Mouse (Mus musculus): ENCODE measurements around the gene Lhfp. TPM values are rescaled to one million over a fixed set of nuclear protein-coding genes. Genes with fewer than 3 reads are reported as not detected.
A peak's percentile ranks its signal among the peaks of the same experiment; 100 is the strongest.

Gene Lhfp
- polyA plus RNA-seq (2012; rRNA removed): 1.9 and 2.6 TPM in 2 replicates
- polyA plus RNA-seq (2014; fragmentation: Nextera tagmentation; extraction: Ambion mirVana): 2.6 and 2.7 TPM in 2 replicates

- ATAC-seq (ENCODE audit: insufficient read depth) (no peak), DNase-seq (ENCODE audit: low read depth in 3 of 3, low spot score in 3 of 3) (no peak)
- Histone ChIP-seq H3K27me3 (ENCODE audit: control insufficient read depth, insufficient read depth, low read length) (peaks cover 38% of the 10 kb centered on the region), H3K27ac (no peak within 1 kb of the TSS), H3K36me3 (replicated peaks; ENCODE audit: control insufficient read depth, insufficient read depth, low read depth) (no peaks in the 10 kb centered on the region), H3K4me1 (replicated peaks; ENCODE audit: control insufficient read depth in 2 of 2, insufficient read depth in 2 of 2, low read length in 1 of 2) (peaks cover 0 to 2% of the 10 kb centered on the region in 2 experiments; a peak in 1 of 4 replicates), H3K4me2 (ENCODE audit: low read depth) (peak within 1 kb of the TSS; percentile 63), H3K9ac (replicated peaks) (no peak within 1 kb of the TSS), H3K9me3 (ENCODE audit: control insufficient read depth, low read length) (no peaks in the 10 kb centered on the region), H3K4me3 (ENCODE audit: insufficient read depth in 1 of 2, low read depth in 2 of 2, low read length in 2 of 2) (peak within 1 kb of the TSS; percentile 51 to 59)
- TF ChIP-seq CTCF (IDR thresholded peaks at IDR 0.05; ENCODE audit: low read depth) (no peak; the same call in 1 of the 2 replicates), EP300 (IDR thresholded peaks at IDR 0.05; ENCODE audit: low read depth) (no peak)
- WGBS (ENCODE audit: insufficient replicate concordance): under 1% methylated on average over 57 of the region's 58 CpGs
Observed at GRCm38 (mm10) chr3:53041411-53042239, at the start of gene Lhfp. Lhfp (plus strand) TSS chr3:53041528.

- no peak overlapping the region for H3K4me2 ChIP-seq (ENCODE audit: low read depth)
- H3K4me1 ChIP-seq (replicated peaks; ENCODE audit: control insufficient read depth in 2 of 2, insufficient read depth in 2 of 2, low read length in 1 of 2): no peaks in the 10 kb centered on the region
- H3K9ac ChIP-seq (replicated peaks): no peak overlapping the region
- ATAC-seq (ENCODE audit: insufficient read depth) (no peak), DNase-seq (ENCODE audit: low read depth in 3 of 3, low spot score in 3 of 3) (no peak)
- no peaks in the 10 kb centered on the region for H3K36me3 ChIP-seq (replicated peaks; ENCODE audit: control insufficient read depth, insufficient read depth, low read depth)
- H3K27me3 ChIP-seq (ENCODE audit: control insufficient read depth, insufficient read depth, low read length): no peaks in the 10 kb centered on the region
- TF ChIP-seq CTCF (IDR thresholded peaks at IDR 0.05; ENCODE audit: low read depth): no peak
- TF ChIP-seq EP300 (IDR thresholded peaks at IDR 0.05; ENCODE audit: low read depth): no peak
- no peak overlapping the region for H3K4me3 ChIP-seq (ENCODE audit: insufficient read depth in 1 of 2, low read depth in 2 of 2, low read length in 2 of 2)
- H3K9me3 ChIP-seq (ENCODE audit: control insufficient read depth, low read length): no peaks in the 10 kb centered on the region
- 74% methylated on average over 10 of the region's 10 CpGs for WGBS (ENCODE audit: insufficient replicate concordance)
- H3K27ac ChIP-seq: no peak overlapping the region
Observed at GRCm38 (mm10) chr3:52993296-52993695, 48.0 kb upstream of the Lhfp start.

DNA sequence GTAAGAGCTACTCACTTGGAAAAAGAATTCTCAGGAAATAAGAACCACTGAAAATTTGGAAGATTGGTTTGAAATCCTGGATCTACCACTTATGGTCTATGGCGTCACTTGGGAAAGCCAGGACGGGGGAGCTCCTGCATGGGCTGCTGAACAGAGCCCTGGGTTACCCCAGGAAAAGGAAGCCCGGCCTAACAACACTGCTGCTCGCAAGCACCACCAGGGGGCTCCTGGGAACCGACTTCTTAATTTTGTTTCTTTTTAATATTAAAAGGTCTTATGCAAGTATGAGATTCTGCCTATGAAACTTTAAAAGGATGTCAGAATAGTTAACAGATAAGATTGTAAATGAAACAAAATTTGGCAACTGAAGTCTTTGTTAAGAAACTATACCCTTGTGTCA lies 46.7 kb upstream of the Lhfp start:
- H3K36me3 ChIP-seq (replicated peaks; ENCODE audit: control insufficient read depth, insufficient read depth, low read depth): no peaks in the 10 kb centered on the region
- TF ChIP-seq EP300 (IDR thresholded peaks at IDR 0.05; ENCODE audit: low read depth): no peak
- peak; percentile 20 for TF ChIP-seq CTCF (IDR thresholded peaks at IDR 0.05; ENCODE audit: low read depth)
- H3K27ac ChIP-seq: no peak overlapping the region
- no peak overlapping the region for H3K9ac ChIP-seq (replicated peaks)
- DNase-seq (ENCODE audit: low read depth in 3 of 3, low spot score in 3 of 3) (no peak), ATAC-seq (ENCODE audit: insufficient read depth) (no peak)
- H3K9me3 ChIP-seq (ENCODE audit: control insufficient read depth, low read length): no peaks in the 10 kb centered on the region
- no peak overlapping the region for H3K4me3 ChIP-seq (ENCODE audit: insufficient read depth in 1 of 2, low read depth in 2 of 2, low read length in 2 of 2)
- no peak overlapping the region for H3K4me2 ChIP-seq (ENCODE audit: low read depth)
- 70% methylated on average over 5 of the region's 5 CpGs for WGBS (ENCODE audit: insufficient replicate concordance)
- no peaks in the 10 kb centered on the region for H3K4me1 ChIP-seq (replicated peaks; ENCODE audit: control insufficient read depth in 2 of 2, insufficient read depth in 2 of 2, low read length in 1 of 2)
- H3K27me3 ChIP-seq (ENCODE audit: control insufficient read depth, insufficient read depth, low read length): no peaks in the 10 kb centered on the region

GRCm38 (mm10) chr3:52996635-52997034 lies 44.7 kb upstream of the Lhfp start:
- DNase-seq (ENCODE audit: low read depth in 3 of 3, low spot score in 3 of 3) (no peak), ATAC-seq (ENCODE audit: insufficient read depth) (no peak)
- no peak overlapping the region for H3K4me2 ChIP-seq (ENCODE audit: low read depth)
- no peaks in the 10 kb centered on the region for H3K9me3 ChIP-seq (ENCODE audit: control insufficient read depth, low read length)
- H3K27me3 ChIP-seq (ENCODE audit: control insufficient read depth, insufficient read depth, low read length): no peaks in the 10 kb centered on the region
- no peak for TF ChIP-seq CTCF (IDR thresholded peaks at IDR 0.05; ENCODE audit: low read depth)
- TF ChIP-seq EP300 (IDR thresholded peaks at IDR 0.05; ENCODE audit: low read depth): no peak
- no peak overlapping the region for H3K4me3 ChIP-seq (ENCODE audit: insufficient read depth in 1 of 2, low read depth in 2 of 2, low read length in 2 of 2)
- no peaks in the 10 kb centered on the region for H3K4me1 ChIP-seq (replicated peaks; ENCODE audit: control insufficient read depth in 2 of 2, insufficient read depth in 2 of 2, low read length in 1 of 2)
- no peaks in the 10 kb centered on the region for H3K36me3 ChIP-seq (replicated peaks; ENCODE audit: control insufficient read depth, insufficient read depth, low read depth)
- WGBS (ENCODE audit: insufficient replicate concordance): 82% methylated on average over 5 of the region's 5 CpGs
- no peak overlapping the region for H3K9ac ChIP-seq (replicated peaks)
- no peak overlapping the region for H3K27ac ChIP-seq

DNA sequence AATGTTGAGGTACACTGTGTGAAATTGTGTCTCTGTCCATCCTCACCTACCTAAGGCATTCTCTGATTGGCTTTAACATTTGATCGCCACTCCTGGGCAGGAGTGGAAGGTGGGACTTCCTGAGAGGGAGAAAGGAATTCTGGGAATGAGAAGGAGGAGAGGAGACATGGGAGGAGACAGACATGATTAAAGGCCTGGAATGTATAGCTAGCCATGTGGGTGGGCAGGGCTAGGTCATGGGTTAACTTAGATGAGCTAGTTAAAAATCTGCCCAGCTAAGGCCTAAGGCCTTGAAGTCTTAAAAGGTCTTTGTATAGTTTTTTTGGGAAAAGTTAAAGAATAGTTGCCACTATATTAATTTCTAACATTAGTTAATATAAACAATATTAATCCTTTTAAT lies 43.9 kb upstream of the Lhfp start:
- no peak overlapping the region for H3K9ac ChIP-seq (replicated peaks)
- no peak overlapping the region for H3K27ac ChIP-seq
- no peak overlapping the region for H3K4me3 ChIP-seq (ENCODE audit: insufficient read depth in 1 of 2, low read depth in 2 of 2, low read length in 2 of 2)
- WGBS (ENCODE audit: insufficient replicate concordance): 59% methylated on average over 1 of the region's 1 CpGs
- H3K4me2 ChIP-seq (ENCODE audit: low read depth): no peak overlapping the region
- TF ChIP-seq EP300 (IDR thresholded peaks at IDR 0.05; ENCODE audit: low read depth): no peak
- TF ChIP-seq CTCF (IDR thresholded peaks at IDR 0.05; ENCODE audit: low read depth): no peak
- DNase-seq (ENCODE audit: low read depth in 3 of 3, low spot score in 3 of 3) (no peak), ATAC-seq (ENCODE audit: insufficient read depth) (no peak)
- H3K4me1 ChIP-seq (replicated peaks; ENCODE audit: control insufficient read depth in 2 of 2, insufficient read depth in 2 of 2, low read length in 1 of 2): no peaks in the 10 kb centered on the region
- no peaks in the 10 kb centered on the region for H3K36me3 ChIP-seq (replicated peaks; ENCODE audit: control insufficient read depth, insufficient read depth, low read depth)
- no peaks in the 10 kb centered on the region for H3K27me3 ChIP-seq (ENCODE audit: control insufficient read depth, insufficient read depth, low read length)
- H3K9me3 ChIP-seq (ENCODE audit: control insufficient read depth, low read length): no peaks in the 10 kb centered on the region
